Mouse (Mus musculus) stomach, embryonic 14.5 days (tissue): ENCODE measurements at regions not wholly inside any gene's neighbourhood (a gene's known extent, or its start where the extent isn't known, plus 50 kb on each side); places are given as distances from the start of the nearest gene placed in this dataset.

Source experiments
- ATAC-seq: fragments of 200-750 bp; cut with Nextera tagmentation; 2 replicates; pipeline ENCODE4 v1.8.0; 2017; ENCODE audit warnings: low read depth, moderate TSS enrichment; ENCODE audit not compliant: insufficient number of reproducible peaks, insufficient read depth, low FRiP score
- H3K27ac ChIP-seq: fragments of 300-500 bp; sonication (generic); 2 replicates; pipeline ENCODE4 v1.5.1; 2014; ENCODE audit warnings: mild to moderate bottlenecking, low read length, moderate library complexity, mixed read lengths
- H3K27me3 ChIP-seq: fragments of 300-500 bp; sonication (generic); 2 replicates; pipeline ENCODE4 v1.6.1; 2014; ENCODE audit warnings: low read length, control low read depth, mixed read lengths; ENCODE audit not compliant: control insufficient read depth, insufficient read depth
- H3K36me3 ChIP-seq: fragments of 300-500 bp; sonication (generic); 2 replicates; pipeline ENCODE4 v1.6.1; 2014; ENCODE audit warnings: mild to moderate bottlenecking, control low read depth, low read length, moderate library complexity, mixed read lengths; ENCODE audit not compliant: control insufficient read depth, insufficient read depth
- H3K4me1 ChIP-seq: fragments of 300-500 bp; sonication (generic); 2 replicates; pipeline ENCODE4 v1.6.1; 2014; ENCODE audit warnings: low read length, control low read depth, mixed read lengths; ENCODE audit not compliant: control insufficient read depth, insufficient read depth
- H3K4me2 ChIP-seq: fragments of 300-500 bp; sonication (generic); replicated peaks from 2 replicates; pipeline ENCODE4 v1.6.1; 2014; ENCODE audit warnings: low read depth, low read length, control low read depth
- H3K4me3 ChIP-seq: fragments of 300-500 bp; sonication (generic); 2 replicates; pipeline ENCODE4 v1.5.1; 2014; ENCODE audit warnings: low read depth, low read length, control low read depth
- H3K9ac ChIP-seq: fragments of 300-500 bp; sonication (generic); replicated peaks from 2 replicates; pipeline ENCODE4 v1.6.1; 2014; ENCODE audit warnings: low read depth, mild to moderate bottlenecking, control low read depth, low read length, moderate library complexity, mixed read lengths
- H3K9me3 ChIP-seq: fragments of 300-500 bp; sonication (generic); 2 replicates; pipeline ENCODE4 v1.6.1; 2016; ENCODE audit warnings: low read depth, low read length, control low read depth; ENCODE audit not compliant: control insufficient read depth
- WGBS: fragments of 180-500 bp; shearing (Covaris S2); extraction: QIAGEN DNeasy Blood & Tissue Kit; methylation state at CpG from one replicate; pipeline ENCODE4 v1.1.7; 2014; 5-methylcytosine and 5-hydroxymethylcytosine counted together

DNA sequence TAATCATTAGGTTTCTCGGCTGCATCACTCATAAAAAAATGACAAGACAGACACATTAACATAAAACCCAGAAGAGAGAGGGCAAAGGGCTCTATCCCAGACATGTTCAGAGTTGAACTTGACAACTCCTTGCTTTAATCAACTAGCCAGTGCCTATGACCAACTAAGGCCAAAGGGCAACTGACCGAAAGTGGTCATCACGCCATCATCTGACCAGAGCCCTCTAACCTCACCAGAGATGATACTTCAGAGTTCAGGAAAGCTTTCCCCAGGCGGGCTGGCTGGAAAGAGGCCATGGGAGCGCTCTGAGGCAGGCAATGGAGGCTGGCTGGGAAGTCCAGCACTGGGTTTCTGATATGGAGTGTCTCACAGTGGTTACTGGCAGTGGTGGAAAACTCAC, 80.6 kb downstream of the Dad1 start:
- Histone ChIP-seq H3K4me3 (no peak overlapping the region), H3K4me2 (no peak overlapping the region), H3K27ac (no peak overlapping the region), H3K4me1 (no peaks in the 10 kb centered on the region), H3K36me3 (no peaks in the 10 kb centered on the region), H3K9me3 (no peaks in the 10 kb centered on the region), H3K27me3 (no peaks in the 10 kb centered on the region), H3K9ac (no peak overlapping the region)
- no peak for ATAC-seq
- 87% methylated on average over 5 of the region's 5 CpGs for WGBS

DNA sequence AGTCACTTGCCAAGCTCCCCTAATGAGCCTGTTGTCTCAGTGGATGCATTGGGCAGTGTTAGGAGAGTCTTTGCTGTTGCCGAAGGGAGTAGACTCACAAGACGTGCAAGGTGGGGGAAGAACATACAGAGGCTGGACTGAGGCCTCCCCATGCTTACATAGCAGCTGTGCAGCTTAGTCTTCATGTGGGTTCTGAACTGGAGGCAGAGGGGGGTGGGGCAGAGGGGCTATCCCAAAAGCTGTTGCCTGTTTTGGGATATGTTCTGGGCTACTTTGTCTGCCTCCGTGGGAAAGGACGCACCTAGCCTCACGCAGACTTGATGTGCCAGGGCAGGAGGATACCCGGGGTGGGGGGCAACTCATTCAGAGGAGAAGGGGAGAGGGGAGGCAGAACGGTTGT, 84.7 kb downstream of the Dad1 start:
- Histone ChIP-seq H3K9ac (no peak overlapping the region), H3K27me3 (no peaks in the 10 kb centered on the region), H3K4me3 (no peak overlapping the region), H3K27ac (no peak overlapping the region), H3K4me1 (0 out of 2 replicates have a peak, but pooled peaks cover 3% of the 10 kb centered on the region), H3K4me2 (no peak overlapping the region), H3K9me3 (no peaks in the 10 kb centered on the region), H3K36me3 (no peaks in the 10 kb centered on the region)
- ATAC-seq, result no peak
- WGBS, result 84% methylated on average over 7 of the region's 7 CpGs

GRCm38 (mm10) chr14:54168414-54168931, 85.4 kb downstream of the Dad1 start:
- Histone ChIP-seq H3K27ac (no peak overlapping the region), H3K4me3 (no peak overlapping the region), H3K4me1 (0 out of 2 replicates have a peak, but pooled peaks cover 3% of the 10 kb centered on the region), H3K9me3 (no peaks in the 10 kb centered on the region), H3K4me2 (no peak overlapping the region), H3K9ac (no peak overlapping the region), H3K36me3 (no peaks in the 10 kb centered on the region), H3K27me3 (no peaks in the 10 kb centered on the region)
- WGBS, result 76% methylated on average over 4 of the region's 4 CpGs
- no peak for ATAC-seq

DNA sequence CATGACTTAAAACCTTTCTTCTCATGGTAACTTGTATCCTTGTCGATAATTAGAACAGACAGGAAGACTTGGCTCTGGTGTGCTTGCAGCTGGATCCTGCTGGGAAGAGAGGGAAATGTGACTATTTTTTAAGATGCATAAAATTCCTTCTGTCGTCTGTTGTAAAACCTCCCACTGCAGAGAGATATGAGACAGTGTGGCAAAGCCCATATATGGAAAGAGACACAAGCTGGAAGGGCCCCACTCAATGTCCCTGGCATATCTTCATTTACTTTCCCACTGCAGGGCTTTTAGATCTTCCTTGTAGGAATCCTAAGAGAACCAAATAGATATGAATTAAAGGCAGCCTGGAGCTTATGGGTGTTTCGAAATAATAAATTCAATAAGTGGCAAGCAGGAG, 87.8 kb downstream of the Dad1 start:
- Histone ChIP-seq H3K36me3 (no peaks in the 10 kb centered on the region), H3K9ac (no peak overlapping the region), H3K4me3 (no peak overlapping the region), H3K27me3 (no peaks in the 10 kb centered on the region), H3K27ac (no peak overlapping the region), H3K4me1 (0 out of 2 replicates have a peak, but pooled peaks cover 3% of the 10 kb centered on the region), H3K4me2 (no peak overlapping the region), H3K9me3 (no peaks in the 10 kb centered on the region)
- no peak for ATAC-seq
- WGBS, result 40% methylated on average over 3 of the region's 3 CpGs

DNA sequence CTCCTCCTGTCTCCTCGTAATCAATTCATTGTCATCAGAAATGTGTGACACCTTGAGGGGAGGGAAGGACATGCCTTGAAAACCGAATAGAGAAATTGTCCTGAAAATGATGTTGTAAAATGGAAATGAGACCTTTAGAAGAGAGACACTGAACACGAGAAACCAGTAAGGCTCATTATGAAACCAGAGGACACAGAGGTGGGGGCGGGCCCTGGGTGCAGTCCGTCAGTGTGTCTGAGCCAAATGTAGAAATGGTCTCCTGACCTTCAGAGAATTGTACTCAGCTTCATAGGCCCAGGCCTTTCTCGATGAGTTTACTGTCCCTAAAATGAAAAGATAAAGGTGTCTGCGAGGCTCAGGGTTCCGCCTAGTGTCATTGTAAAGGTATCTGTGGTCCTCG, 89.0 kb downstream of the Dad1 start:
- ATAC-seq, result no peak
- Histone ChIP-seq H3K27ac (no peak overlapping the region), H3K27me3 (no peaks in the 10 kb centered on the region), H3K9ac (no peak overlapping the region), H3K4me1 (0 out of 2 replicates have a peak, but pooled peaks cover 3% of the 10 kb centered on the region), H3K4me2 (no peak overlapping the region), H3K36me3 (no peaks in the 10 kb centered on the region), H3K9me3 (no peaks in the 10 kb centered on the region), H3K4me3 (no peak overlapping the region)
- 87% methylated on average over 9 of the region's 9 CpGs for WGBS

DNA sequence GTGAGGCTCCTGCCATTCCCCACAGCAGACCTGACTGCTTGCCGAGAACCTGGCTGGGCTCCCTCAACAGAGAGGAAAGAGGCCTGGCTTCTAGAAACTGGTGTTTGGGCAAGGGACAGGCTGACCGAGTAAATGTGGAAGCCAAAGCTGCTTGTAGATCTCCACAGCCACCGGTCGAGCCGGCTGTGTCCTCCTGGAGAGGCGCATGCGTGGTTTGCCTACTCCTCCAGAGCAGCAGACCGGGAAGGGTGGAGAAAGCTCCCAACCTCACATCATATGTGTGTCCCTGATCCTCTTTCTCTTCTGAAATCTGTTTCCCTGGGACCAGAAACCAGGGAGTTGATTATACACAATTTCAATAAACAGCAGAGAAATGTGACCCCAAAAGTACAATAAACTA, 92.0 kb downstream of the Dad1 start:
- H3K4me2 ChIP-seq, result no peak overlapping the region
- no peaks in the 10 kb centered on the region for H3K9me3 ChIP-seq
- no peak for ATAC-seq
- no peaks in the 10 kb centered on the region for H3K36me3 ChIP-seq
- 0 out of 2 replicates have a peak, but pooled peaks cover 3% of the 10 kb centered on the region for H3K4me1 ChIP-seq
- no peak overlapping the region for H3K4me3 ChIP-seq
- H3K27me3 ChIP-seq, result no peaks in the 10 kb centered on the region
- 69% methylated on average over 8 of the region's 8 CpGs for WGBS
- no peak overlapping the region for H3K9ac ChIP-seq
- H3K27ac ChIP-seq, result no peak overlapping the region

GRCm38 (mm10) chr14:54161206-54161605, 92.7 kb downstream of the Dad1 start:
- no peaks in the 10 kb centered on the region for H3K9me3 ChIP-seq
- no peaks in the 10 kb centered on the region for H3K27me3 ChIP-seq
- H3K9ac ChIP-seq, result no peak overlapping the region
- H3K4me3 ChIP-seq, result no peak overlapping the region
- ATAC-seq, result no peak
- no peak overlapping the region for H3K4me2 ChIP-seq
- WGBS, result 64% methylated on average over 7 of the region's 7 CpGs
- H3K36me3 ChIP-seq, result no peaks in the 10 kb centered on the region
- no peaks in the 10 kb centered on the region for H3K4me1 ChIP-seq
- H3K27ac ChIP-seq, result no peak overlapping the region

GRCm38 (mm10) chr14:54159816-54160215, 94.1 kb downstream of the Dad1 start:
- no peaks in the 10 kb centered on the region for H3K9me3 ChIP-seq
- H3K9ac ChIP-seq, result no peak overlapping the region
- no peaks in the 10 kb centered on the region for H3K36me3 ChIP-seq
- no peaks in the 10 kb centered on the region for H3K4me1 ChIP-seq
- H3K27me3 ChIP-seq, result no peaks in the 10 kb centered on the region
- no peak overlapping the region for H3K4me2 ChIP-seq
- no peak overlapping the region for H3K4me3 ChIP-seq
- ATAC-seq, result no peak
- WGBS, result 93% methylated on average over 7 of the region's 7 CpGs
- no peak overlapping the region for H3K27ac ChIP-seq

- no peaks in the 10 kb centered on the region for H3K27me3 ChIP-seq
- H3K9ac ChIP-seq, result no peak overlapping the region
- WGBS, result 78% methylated on average over 9 of the region's 9 CpGs
- H3K9me3 ChIP-seq, result no peaks in the 10 kb centered on the region
- no peak for ATAC-seq
- no peaks in the 10 kb centered on the region for H3K4me1 ChIP-seq
- H3K27ac ChIP-seq, result no peak overlapping the region
- H3K36me3 ChIP-seq, result no peaks in the 10 kb centered on the region
- no peak overlapping the region for H3K4me3 ChIP-seq
- no peak overlapping the region for H3K4me2 ChIP-seq
These were observed 95.5 kb downstream of the Dad1 start for GRCm38 (mm10) chr14:54158214-54158965.
